Mouse (Mus musculus) layer of hippocampus, adult 9-11 months (tissue): ENCODE results near the gene Spaca4.

ENCODE experiments used
- DNase-seq: peaks from one replicate; pipeline ENCODE4 v3.0.0; 2022

The Spaca4 gene

DNA sequence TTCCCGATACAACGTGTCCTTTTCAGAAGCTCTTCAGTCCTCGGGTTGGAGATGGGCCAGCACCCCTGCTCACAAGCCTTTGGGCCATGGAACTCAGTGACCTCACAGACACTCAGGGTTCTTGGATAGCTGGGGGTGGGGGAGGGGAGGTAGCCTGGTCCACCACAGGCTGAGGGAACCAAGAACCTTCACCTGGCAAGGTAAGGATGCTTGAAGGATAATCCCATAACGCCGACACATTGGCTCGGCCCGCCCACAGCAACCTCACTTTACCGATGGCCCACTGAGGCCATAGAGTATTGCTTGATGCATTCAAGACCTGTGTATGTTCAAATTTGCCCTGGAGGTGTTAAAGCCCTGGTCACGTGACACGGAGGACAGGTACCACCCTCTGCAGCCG, at the start of gene Spaca4:
Gene Spaca4 (minus strand): TSS at position 101 of the 400 bp plus-strand sequence.
- no peak for DNase-seq

DNA sequence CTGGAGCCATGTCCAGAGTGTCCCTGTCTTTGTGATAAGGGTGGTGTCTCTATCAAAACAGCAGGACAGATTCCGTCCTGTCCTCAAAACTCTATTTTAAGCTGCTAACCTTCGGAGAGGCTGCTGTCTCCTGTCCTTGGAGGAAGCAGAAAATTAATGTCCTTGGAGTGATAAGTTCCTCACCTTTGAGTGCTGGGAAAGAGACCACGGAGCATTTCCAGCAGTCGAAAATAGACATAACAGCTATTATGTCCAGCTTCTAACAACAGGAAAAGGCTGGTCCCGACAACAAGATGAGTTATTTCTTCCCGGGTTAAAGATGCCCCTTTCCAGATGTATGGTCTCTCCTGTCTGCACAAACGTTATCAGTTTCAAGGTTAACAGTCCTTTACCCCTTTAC, 49.6 kb upstream of the Spaca4 start:
- DNase-seq = no peak

DNA sequence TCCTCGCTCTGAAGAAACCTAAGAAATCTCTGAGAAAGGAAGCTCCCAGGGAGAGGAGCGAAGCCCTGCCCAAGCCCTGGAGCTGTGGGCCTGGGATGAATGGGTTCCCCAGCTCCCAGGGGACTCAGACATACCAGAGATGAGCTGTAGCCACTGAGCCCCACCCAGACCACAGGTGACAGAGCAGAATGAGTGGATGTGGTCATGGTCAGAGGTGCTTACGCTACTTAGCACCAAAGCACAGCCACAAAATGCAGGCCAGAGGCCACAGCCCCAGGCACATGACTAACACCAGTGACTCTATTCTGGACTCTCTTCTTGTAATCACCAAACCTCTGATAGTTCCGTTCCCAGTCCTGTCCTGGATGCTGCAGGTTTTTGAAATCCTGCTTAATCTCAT, 45.5 kb upstream of the Spaca4 start:
- DNase-seq = no peak

DNA sequence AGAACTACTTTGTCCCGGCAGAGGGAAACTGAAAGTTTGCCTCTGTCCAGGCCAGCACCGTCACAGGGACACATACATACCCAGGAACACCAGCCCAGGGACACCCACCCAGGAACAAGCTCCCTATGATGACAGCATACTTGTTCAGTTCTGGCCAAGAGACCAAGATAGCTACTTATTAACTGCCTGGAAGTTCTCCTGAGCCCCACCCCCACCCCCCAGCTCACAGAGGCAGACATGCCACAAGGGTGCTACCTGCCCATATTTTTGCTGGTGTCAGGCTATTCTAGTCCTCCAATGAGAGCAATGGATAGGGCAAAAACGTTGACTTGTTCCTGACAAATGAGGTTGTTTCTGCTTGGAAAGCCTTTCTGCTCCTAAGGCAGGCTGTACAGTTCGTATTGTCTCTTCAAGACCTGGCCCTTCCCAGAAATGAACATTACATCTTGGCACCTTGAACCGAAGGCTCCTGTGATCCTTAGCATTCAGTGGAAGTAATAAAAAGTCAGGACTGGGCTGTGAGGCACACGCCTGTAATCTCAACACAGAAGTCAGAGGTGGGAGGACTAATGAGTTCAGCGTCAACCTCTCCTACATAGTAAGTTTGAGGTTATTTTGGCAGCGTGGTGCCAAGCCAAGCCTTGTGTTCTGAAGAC, 44.9 kb upstream of the Spaca4 start:
- DNase-seq = no peak

DNA sequence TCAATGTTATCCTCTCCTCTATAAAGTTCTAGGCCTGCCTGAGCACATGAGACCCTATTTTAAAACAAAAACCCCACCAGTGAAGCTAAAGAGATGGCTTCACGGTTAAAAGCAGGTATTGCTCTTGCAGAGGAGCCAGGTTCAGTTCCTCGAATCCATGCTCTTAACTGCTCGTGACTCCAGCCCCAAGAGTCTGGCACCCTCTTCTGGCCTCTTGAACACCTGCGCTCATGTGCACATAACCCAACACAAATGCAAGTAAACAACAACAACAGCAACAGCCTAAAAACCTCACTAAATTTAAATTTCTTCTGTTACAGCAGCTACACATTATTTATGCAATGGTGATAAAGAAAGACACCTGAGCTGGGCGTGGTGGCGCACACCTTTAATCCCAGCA, 41.9 kb upstream of the Spaca4 start:
- no peak for DNase-seq

DNA sequence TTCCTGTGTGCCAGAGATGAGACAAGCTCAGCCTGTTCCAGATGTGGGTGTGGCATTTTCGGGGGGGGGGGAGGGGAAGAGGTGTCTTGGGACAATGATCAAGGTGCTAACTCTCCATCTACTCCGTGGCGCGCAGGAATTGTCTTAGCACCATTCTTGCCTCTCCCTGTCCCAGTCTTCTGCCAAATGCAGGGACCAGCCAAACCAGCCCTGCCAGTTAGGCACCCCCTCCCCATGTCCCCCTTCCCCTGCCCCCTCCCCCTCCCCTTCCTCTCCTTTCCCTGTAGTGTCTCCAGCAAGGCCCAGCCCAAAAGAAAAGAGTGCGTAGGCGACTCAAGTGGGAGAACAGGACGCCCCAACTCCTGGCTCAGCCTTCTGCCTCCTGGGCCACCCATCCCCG, 41.2 kb upstream of the Spaca4 start:
- no peak for DNase-seq

DNA sequence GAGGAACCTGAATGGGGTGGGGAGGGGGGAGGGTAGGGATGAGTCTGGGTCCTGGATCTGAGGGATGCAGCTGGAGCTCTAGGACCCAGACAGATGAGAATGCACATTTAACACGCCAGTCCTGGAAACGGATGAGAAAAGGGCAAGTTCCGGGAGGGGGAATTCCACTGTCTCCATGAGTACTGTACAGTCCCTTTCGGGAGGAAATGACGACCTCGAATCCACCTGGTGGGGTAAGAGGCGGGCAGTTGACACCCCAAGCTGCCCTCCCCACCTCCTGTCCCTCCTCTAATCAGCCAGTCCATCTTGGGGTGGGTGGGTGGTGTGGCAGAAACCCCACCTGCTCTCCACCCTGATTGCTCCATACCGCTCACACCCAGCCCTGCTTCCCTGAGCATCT, 40.4 kb upstream of the Spaca4 start:
- DNase-seq = no peak

DNA sequence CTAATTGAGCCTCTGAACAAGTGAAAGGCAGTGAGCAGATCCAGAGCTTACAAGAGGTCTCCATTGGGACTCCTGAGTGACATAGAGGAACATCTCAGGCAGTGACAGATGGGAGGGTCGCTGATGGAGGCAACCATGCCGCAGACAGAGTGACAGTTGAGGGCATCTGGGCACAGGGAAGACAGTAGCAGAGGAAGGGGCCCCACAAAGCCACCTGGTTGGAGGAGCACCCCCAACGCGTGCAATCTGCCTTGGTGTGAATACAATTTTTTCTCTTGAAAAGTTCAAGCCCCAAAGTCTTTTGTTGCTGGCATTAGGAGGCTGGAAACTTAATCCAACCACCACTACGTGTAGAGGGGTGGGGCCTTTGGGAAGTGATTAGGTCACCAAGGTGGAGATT, 34.5 kb upstream of the Spaca4 start:
- DNase-seq = no peak

DNA sequence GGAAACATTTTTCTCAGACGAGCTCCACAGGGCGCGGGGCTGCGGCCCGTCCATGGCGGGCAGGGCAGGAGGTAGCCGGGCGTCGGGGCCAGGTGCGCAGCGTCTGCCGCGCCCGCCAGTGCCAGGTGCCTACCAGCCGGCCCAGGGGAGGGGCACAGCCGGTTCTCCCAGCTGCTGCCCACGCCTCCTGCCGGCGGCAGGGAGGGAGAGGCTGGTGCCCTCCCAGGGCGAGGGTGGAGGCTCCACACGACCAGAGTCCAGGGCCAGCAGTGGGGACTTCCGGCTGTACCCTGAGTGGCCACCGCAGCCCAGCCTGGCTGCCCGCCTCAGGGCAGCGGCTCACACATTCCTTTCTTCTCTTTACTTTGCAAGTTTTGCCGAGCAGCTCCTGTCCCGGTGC, 33.8 kb upstream of the Spaca4 start:
- no peak for DNase-seq

DNA sequence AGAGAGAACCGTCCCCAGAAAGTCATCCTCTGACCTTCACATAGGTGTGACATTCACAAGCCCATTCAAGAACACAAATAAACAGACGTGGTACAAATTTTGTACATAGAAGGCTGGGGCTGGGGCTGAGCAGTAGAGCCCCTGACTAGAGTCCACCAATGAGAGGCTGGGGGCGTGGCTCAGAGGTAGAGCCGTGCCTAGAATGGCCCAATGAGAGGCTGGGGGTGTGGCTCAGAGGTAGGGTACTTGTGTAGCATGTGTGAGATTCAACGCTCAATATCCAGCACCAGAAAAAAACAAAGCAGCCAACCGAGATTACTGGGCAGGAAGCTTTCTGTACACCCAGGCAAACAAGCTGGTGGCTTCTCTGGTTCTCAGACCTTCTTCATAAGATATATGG, 30.1 kb upstream of the Spaca4 start:
- DNase-seq = no peak

DNA sequence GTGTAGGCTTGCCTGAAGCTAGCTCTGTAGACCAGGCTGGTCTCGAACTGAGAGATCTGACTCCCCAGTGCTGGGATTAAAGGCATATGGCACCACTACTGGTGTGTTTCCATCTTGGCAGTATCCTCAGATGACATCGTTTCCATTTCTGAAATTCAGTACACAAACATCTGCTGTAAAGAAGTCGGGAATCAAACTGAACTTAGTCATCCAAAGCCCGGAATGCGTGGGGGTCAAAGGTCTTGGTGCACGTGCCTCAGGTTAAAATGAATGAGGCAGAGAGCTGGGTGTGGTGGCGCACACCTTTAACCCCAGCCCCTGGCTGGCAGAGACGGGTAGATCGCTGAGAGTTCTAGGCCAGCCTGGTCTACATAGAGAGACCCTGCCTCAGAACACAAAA, 24.5 kb upstream of the Spaca4 start:
- DNase-seq = no peak

DNA sequence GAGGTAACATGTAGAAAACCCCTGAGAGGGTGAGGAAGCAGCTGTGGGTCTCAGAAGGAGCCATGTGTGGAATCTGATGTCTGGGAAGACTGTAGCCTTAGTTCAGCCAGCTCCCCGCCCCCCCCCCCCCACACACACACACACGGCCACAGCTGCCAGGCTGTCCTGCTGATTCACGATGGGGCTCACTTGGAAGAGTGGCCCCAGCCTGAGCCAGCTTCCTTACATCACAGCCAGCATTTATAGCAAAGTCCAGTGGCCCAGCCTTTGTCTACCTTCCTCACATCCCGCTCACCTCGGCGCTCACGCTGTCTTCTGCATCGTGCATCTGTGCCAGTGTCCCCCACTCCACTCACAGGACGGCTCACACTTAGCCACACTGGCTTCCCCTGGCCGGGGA, 23.8 kb upstream of the Spaca4 start:
- no peak for DNase-seq

DNA sequence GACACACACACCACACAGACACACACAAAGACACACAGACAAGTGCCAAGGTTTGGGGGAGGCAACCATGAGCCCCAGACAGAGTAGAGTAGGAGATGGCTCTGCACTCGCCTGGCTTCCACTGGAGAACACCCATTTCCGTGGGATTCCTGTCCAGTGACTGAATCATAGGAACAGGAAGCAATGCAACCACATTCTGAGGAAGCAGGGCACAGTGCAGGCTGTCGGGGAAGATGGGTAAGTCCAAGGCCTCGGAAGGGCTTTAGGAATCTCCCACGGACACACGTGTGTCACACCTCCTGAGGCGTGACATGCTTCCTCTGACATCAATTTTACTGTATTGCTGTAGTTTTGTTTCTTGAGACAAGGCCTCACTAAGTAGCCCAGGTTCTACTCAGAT, 22.5 kb upstream of the Spaca4 start:
- no peak for DNase-seq

DNA sequence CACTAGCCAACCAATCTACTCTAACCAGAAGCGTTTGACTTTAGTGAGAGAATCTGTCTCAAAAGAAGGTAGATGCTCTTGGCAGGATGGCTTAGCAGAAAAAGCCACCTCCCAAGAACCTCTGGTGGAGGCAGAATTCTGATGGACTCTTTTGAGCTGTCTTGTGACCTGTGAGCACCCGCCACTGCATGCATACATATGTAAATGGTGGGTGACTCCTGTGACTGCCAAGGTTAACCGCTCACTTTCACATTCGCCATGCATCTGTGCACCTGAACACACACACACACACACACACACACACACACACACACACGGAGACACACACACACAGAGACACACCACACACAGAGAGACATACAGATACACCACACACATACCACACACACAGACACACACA, 21.8 kb upstream of the Spaca4 start:
- no peak for DNase-seq

DNA sequence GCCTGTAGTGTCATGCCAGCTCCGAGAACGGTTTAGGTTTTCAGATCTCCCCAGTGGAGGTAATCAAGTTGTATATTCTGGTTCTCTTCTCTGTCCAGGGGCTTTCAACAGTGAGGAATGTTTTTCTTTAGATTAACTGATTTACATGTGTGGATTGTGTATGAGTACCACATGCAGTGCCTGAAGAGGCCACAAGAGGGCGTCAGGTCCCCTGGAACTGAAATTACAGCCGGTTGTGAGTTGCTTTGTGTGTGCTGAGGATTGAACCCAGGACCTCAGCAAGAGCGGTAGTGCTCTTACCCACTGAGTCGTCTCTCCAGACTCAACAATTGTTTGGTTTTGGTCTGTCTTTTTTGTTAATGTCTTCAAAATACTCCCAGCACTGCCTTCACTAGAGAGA, 20.9 kb upstream of the Spaca4 start:
- no peak for DNase-seq

DNA sequence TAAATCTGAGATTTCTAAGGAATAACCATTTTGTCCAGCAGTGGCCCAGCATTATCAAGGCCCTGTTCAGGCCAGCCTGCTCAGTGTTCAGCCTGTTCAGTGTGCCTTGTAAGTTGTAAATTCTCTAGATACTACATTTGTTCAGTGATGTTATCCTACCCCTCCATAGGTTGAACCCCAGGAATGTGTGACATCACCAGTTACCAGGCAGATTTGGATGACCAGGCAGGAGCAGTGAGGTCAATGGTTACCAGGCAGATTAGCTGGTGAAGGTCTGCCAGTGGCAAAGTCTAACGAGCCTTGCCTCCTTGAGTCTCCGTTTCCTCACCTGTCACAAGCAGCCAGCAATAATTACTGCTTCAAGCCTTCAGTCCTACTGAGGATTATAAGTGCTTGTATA, 18.8 kb upstream of the Spaca4 start:
- DNase-seq = peak; percentile 84

DNA sequence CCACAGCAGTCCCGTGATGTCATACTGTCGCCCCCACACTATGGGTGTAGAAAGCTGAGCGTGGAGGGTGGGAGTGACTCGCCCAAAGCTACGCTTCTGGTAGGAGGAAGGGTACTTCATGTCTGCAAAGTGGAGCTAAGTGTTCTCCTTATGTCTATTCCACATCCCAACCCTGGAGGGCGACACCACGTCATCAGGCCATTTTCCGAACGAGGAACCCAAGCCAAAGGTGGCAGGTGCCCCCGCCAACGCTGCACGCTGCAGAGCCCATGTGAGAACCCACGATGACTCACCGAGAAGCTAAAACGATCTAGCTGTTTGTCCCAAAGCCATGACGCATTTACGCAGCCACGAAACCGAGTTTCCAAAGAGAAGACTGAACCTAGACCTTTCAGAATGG, 16.7 kb upstream of the Spaca4 start:
- DNase-seq = peak; percentile 90

DNA sequence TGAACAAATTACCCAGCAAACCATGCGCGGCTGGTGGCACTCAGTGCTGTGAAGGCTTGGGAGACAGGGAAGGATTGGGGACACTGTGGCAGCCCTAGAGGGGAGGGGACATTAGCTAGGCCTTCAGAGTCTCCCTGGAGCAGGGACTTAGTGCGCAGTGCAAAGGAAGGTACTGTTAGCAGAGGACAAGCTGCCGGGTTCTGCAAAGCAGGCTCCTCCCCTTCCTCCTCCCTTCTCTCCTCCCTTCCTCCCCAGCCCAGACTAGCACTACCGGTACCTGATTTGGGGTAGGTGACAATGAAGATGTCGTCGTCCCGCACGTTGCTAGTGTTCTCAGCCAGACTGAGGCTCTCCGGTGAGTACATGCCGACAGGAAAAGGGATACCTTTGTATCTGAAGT, 16.2 kb upstream of the Spaca4 start:
- peak; percentile 60 for DNase-seq

DNA sequence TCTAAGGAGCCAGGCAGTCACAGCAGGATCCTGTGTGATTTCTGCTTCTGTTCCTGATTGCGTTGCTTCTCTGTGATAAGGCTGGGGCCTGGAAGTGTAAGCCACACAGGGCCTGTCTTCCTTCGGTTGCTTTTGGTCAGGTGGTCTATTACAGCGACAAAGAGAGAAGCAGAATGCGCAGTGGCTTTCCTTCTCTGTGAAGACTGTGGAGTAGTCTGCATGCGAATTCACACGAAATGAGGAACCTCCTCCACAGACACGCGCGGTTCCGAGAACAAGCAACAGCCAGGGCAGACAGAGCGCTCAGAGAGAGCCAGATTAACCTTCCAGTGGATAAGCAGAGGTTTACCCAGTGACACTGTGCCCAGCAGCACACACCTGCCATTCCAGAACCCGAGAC, 15.7 kb upstream of the Spaca4 start:
- DNase-seq = no peak

DNA sequence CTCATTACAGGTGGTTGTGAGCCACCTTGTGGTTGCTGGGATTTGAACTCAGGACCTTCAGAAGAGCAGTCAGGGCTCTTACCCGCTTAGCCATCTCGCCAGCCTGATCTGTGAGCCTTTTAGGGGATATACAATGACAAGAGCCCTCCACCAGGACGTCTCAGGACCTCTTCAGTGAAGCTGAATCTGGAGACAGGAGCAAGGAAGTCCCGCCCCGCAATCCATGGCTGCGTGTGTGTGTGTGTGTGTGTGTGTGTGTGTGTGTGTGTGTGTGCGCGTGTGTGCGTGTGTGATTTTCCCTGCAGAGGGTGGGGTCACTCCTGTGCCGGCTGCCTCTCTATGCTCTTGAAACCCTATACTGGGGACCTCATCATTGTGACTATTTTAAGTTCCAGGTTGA, 14.2 kb upstream of the Spaca4 start:
- DNase-seq = no peak

DNA sequence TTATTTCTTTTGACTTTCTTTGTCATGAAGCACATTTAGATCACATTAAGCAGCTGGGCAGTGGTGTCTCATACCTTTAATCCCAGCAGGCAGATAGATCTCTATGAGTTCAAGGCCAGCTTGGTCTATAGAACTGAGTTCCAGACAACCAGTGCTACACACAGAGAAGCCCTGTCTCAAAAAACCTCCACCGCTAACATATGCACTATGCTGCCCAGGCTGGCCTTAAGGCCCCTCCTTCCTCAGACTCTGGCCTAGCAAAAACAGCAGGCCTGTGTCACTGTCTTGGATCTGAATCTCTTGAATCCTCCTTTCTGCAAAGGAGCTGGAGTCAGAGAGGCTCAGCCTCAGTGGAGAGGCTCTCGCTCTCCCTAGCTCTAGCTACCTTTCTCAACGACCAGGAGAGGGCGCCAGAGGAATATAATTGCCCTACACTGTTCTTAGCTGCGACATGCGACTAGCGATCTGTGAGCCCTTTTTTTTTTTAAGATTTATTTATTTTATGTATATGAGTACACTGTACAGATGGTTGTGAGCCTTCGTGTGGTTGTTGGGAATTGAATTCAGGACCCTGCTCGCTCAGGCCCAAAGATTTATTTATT, 13.7 kb upstream of the Spaca4 start:
- DNase-seq = peak; percentile 89

DNA sequence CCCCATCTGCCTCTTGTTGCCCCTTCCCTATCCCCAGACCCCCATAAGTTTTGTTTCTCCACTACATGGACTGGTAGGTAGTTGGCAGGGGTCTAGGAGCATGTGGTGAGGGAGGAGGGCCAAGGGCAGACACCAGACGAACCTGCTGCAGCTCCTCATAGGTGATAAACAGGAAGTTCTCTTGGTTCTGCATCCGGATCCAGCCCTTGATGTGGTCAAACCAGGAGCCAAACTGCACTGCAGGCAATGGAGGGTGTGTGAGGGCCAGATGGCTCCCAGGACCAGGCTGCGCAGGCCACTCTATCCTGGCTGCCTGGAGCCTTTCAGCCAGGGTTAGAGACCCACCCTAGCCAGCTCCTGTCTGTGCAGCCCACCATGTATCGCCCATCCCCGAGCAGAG, 7.9 kb upstream of the Spaca4 start:
- no peak for DNase-seq

DNA sequence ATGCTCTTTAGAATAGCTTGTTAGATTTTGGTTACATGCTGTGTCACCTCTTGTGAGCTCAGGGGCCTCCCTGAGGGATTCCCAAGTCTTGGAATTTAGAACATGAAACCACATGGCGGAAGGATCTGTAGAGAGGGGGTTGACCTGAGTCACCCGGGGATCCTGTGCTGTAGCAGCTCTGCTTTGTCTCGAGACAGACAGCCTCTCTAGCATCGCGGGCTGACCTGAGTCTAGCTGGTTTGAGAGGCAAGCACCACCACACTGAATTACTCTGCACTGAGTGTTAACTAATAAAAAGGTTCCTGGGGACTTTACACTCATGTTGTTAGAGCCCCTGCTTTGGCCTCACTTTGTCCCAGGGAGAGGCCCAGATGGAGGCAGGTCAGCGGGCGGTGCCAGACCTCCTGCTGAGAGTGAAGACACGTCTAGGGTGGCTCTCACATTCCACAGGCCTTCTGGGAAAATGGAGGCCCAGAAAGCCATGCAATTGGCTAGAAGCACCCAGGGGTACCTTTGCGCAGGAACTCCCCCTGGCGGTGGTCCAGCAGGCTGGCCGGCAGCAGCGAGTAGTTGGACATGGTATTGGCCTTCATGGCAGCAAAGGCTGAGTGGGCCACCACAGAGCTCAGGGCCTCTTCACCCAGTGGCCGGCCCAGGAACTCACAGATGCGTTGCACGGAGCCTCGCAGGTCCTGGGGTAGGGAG, 5.3 kb upstream of the Spaca4 start:
- DNase-seq = no peak

DNA sequence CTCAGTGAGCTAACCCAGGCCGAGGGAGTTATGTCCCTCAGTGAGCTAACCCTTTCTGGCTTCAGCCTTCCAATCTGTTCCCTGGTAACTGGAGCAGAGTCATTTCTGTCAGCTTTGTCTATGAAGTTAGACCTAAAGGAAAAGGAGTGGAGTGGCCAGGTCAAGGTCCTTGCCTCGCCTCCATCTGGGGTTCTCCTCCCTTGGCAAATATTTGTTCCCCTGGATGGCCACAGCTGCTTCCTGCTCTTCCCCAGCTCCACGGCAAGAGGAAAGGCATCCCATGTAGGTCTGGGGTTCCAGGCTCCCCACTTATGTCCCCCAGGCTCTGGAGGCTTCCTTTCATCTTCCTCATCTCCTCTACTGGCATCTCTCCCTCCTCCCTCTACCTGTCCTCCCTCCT, 2.0 kb upstream of the Spaca4 start:
- no peak for DNase-seq

DNA sequence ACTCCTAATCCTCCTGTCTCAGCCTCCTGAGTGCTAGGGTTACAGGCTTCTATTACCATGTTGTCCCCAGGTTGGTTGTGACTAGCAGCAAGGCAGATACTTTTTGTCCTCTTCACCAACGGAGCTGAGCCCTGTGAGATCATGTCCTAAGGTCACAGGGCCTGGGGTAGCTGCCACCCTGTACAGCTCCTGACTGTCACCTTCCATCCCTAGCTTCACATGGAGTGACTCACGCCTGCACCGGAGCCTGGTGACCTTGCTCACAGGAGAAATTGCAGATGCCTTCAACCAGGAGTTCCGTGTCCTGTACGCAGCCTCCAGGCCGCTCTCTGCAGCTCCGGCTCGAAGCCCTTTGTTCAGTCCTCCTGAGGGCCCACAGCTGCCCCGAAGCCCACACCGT, 806 bp upstream of the Spaca4 start:
- DNase-seq = no peak
